Mouse (Mus musculus): ENCODE results near the gene Aen.

Gene Aen

DNA sequence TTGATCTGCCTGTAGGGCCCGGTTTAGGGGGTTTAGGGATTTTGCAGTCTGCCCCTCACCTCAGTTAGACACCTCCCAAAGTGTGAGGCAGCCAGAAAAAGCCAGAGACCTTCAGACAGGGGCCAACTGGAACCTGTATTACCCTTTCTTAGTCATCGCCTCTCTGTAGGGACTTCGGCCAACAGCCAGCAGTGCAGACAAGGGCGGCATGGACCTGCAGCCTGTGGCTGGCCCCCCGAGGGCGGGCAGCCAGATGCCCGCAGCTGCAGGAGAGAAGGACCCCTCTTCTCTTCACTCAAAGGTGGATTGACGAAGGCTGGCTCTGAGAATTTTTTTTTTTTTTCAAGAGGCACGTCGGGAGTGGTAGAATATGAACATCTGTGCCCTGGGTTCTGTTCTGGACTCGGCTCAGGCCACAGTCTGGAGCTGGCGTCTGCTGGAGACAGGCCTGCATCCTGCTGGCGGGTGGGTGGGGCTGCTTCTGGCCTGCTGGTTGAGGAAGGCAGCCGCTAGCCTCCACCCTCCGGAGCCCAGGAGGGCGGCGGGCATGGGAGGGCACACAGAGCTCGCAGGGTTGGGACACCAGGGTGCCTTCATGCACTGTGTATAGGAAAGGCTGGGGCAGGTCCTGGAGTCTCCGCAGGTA, 43.4 kb downstream of the Aen start:
- no peak for DNase-seq (ENCODE audit: low spot score)

DNA sequence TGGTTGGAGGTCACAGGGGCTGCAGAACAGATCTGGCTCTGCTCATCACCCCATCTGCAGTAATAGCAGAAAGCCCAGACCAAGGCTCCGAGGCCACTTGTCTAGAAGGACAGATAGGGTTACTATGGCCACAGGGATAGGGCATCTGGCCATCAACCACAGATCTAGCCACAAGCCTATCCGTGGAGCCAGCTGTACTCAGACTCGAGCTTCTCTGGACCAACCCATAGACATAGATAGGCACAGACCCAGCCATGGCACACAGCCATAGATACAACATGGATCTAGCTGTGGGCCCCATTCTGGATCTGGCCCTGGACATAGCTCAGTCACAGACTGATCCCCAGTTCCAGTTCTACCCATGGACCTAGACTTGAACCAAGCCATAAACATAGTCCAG, 45.3 kb downstream of the Aen start:
- no peak for DNase-seq (ENCODE audit: low spot score)

DNA sequence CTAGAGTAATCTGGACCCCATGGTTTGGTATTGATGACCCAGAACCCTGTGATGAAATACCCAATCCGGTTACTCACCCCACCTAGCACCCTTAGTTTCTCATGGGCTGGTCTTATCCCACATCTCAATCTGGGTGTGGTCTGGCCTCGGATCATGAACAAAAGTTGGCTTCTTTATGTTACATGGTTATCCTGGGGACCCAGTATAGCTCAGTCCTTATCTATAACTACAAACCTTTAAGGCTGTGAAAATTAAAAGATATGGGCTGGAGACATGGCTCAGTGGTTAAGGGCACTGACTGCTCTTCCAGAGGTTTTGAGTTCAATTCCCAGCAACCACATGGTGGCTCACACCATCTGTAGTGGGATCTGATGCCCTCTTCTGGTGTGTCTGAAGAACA, 46.9 kb downstream of the Aen start:
- no peak for DNase-seq (ENCODE audit: low spot score)

DNA sequence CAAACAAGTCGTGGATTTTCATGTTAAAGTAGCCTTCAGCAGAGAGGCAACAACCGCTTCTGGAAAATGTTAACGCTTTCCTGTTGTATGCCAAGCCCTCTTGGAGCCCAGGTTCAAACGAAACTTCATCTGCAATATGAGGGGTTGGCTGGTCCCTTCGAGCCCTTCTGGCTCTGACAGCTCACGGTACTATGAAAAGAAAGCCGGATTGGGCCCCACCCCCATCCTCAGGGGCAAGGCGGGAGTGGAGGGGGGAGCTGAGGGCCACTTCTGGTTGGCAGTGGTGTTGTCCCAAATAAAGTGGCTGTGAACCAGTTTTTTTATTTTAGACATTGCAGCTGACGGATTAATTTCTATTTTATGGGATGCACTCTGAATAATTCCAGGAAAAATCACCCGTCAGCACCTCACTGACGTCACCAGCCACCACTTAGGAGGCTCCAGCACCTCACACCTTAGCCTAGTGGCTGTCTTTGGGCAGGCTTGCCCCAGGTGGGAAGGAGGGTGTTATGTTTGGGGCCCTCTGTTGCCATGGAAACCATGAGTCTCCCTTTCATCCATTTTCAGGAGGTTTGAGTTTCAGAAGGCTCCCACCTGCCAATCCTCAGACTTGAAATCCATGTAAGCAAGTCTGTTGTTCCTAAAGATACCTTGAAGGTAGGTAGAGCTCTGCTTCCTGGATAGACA, 58.4 kb downstream of the Aen start:
- DNase-seq (ENCODE audit: low spot score): no peak

DNA sequence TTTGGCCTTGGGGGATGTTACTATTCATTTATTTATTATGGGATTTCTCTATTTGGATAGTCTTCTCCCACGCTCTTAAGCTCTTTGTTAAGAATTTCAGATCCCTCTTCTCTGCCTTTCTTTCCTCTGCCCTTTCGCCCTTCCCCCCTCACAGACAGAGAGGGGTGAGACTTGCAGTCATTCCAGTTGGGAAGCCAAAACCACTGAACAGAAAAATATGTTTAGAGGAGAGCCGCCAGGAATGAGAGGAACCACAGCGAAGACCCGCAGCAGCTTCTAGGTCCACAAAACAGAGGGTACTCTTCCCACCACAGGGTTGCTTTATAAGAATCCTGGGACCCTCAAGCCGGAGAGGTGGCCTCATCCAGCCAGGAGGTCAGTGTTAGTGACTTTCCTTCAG, 59.0 kb downstream of the Aen start:
- DNase-seq (ENCODE audit: low spot score): no peak

DNA sequence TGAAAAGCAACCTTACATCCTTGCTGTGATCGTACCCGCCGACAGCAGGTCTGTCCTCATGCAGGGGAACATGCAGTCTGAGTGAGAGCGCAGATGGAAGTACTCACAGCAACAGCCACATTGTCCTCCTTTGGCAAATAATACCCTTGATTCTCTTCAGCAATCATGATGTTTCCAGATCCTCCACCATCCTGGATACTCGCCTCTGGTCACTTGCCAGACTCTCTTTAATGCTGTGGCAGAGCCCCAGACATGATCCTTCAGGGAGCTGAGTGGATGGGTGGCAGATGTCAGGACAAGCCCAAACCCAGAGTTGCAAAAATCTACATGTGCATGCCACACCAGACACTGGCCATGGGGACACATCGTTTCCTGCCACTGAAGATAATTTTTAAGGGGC, 59.4 kb downstream of the Aen start:
- no peak for DNase-seq (ENCODE audit: low spot score)

DNA sequence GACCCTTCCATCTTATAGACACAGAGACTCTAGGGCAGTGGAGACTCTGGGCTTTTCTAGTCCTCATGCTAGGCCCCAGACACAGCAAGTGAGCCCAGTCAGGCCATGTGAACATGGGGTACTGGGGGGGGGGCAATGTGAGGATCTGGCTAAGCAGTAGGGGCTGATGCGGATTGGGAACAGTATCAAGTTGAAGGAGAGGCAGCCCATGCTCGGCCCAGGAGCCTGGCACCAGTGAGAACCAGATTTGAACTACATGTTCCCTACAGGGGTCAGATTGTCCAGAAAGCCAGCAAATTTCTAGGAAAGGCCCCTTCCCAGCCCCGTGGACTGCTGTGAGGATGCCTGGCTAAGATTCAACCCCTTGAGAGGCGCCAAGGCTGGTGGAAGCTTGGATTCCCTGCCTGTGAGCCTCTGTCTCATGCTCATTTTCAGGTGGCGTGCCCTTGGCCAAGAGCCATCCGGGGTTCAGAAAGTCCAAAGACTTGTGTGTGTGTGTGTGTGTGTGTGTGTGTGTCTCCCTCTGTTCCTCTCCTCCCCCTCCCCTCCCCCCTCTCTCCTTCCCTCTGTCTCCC, 62.9 kb downstream of the Aen start:
- DNase-seq (ENCODE audit: low spot score): no peak
